Mouse (Mus musculus) heart, embryonic 16.5 days (tissue): Measurements from ENCODE around the gene BC107364. TPM values are rescaled to one million over a fixed set of nuclear protein-coding genes. Genes with fewer than 3 reads are reported as not detected.
A peak's percentile ranks its signal among the peaks of the same experiment; 100 is the strongest.
"Not testable (repeated sequence)": the region's sequence is repeated elsewhere in the genome, so short reads cannot be mapped to it uniquely, and the experiment has no call there.

ENCODE experiments used
- ATAC-seq: fragments of 200-750 bp; cut with Nextera tagmentation; replicated peaks from 2 replicates; pipeline ENCODE4 v1.8.0; 2017; ENCODE audit warnings: moderate number of reproducible peaks; ENCODE audit not compliant: insufficient read depth, low FRiP score; ENCODE audit errors: extremely low read depth
- H3K27ac ChIP-seq: fragments of 300-500 bp; sonication (generic); 2 replicates; pipeline ENCODE4 v1.5.1; 2014; ENCODE audit warnings: mild to moderate bottlenecking, low read length, control low read depth, moderate library complexity
- H3K27me3 ChIP-seq: fragments of 300-500 bp; sonication (generic); 2 replicates; pipeline ENCODE4 v1.6.1; 2014; ENCODE audit warnings: low read length, mixed read lengths; ENCODE audit not compliant: control insufficient read depth, insufficient read depth
- H3K36me3 ChIP-seq: fragments of 300-500 bp; sonication (generic); 2 replicates; pipeline ENCODE4 v1.6.1; 2014; ENCODE audit not compliant: control insufficient read depth, insufficient read depth
- H3K4me1 ChIP-seq: fragments of 300-500 bp; sonication (generic); 2 replicates; pipeline ENCODE4 v1.6.1; 2014; ENCODE audit warnings: low read length, mixed read lengths; ENCODE audit not compliant: control insufficient read depth, insufficient read depth
- H3K4me2 ChIP-seq: fragments of 300-500 bp; sonication (generic); 2 replicates; pipeline ENCODE4 v1.6.1; 2014; ENCODE audit warnings: low read depth, mild to moderate bottlenecking, control low read depth, low read length
- H3K4me3 ChIP-seq: fragments of 300-500 bp; sonication (generic); 2 replicates; pipeline ENCODE4 v1.5.1; 2014; ENCODE audit warnings: mild to moderate bottlenecking, control low read depth, low read length
- H3K9ac ChIP-seq: fragments of 300-500 bp; sonication (generic); 2 replicates; pipeline ENCODE4 v1.6.1; 2014; ENCODE audit warnings: low read length, control low read depth
- H3K9me3 ChIP-seq: fragments of 300-500 bp; sonication (generic); replicated peaks from 2 replicates; pipeline ENCODE4 v1.6.1; 2016; ENCODE audit warnings: low read length; ENCODE audit not compliant: control insufficient read depth
- WGBS: fragments of 180-500 bp; shearing (Covaris S2); extraction: QIAGEN DNeasy Blood & Tissue Kit; methylation state at CpG from one replicate; pipeline ENCODE4 v1.1.7; 2014; 5-methylcytosine and 5-hydroxymethylcytosine counted together
- polyA plus RNA-seq: library from polyadenylated mRNA; unstranded; fragments of >200 nt; fragmentation: Nextera tagmentation; extraction: Ambion mirVana; gene quantifications from 2 replicates; pipeline ENCODE4 v1.2.1, GENCODE M21; 2015

The BC107364 gene
- polyA plus RNA-seq, 1 experiment from 2014 or later, result 1.3 TPM

DNA sequence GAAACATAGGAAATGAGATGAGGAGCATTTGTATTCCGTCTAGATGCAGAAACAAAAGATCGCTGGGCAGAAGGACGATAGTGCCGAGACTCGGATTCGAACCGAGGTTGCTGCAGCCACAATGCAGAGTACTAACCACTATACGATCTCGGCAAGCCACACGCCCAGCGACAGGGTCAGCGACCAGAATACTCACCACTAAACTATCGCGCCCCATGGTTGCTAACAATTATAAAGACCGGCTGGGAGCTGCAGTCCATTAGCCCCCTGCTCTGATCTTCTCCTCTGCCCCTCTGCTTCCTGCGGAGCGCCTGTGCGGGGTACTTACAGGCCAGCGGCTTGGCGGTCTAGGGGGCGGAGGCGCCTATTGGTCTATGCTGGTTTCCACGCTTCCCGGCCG, 11.8 kb upstream of the BC107364 start:
- no peak overlapping the region for H3K27ac ChIP-seq
- H3K4me2 ChIP-seq, result peak overlapping the region; percentile 15; the same call in 1 of the 2 replicates
- H3K36me3 ChIP-seq, result no peaks in the 10 kb centered on the region
- no peak for ATAC-seq
- peak overlapping the region; percentile 12 for H3K4me3 ChIP-seq
- no peaks in the 10 kb centered on the region for H3K9me3 ChIP-seq
- no peaks in the 10 kb centered on the region for H3K4me1 ChIP-seq
- 21% methylated on average over 25 of the region's 25 CpGs for WGBS
- peak overlapping the region; percentile 43; the same call in 1 of the 2 replicates for H3K9ac ChIP-seq
- H3K27me3 ChIP-seq, result 0 out of 2 replicates have a peak, but pooled peaks cover 4% of the 10 kb centered on the region

- not testable (repeated sequence) for H3K4me3 ChIP-seq, H3K4me2 ChIP-seq, H3K36me3 ChIP-seq, H3K27me3 ChIP-seq, H3K27ac ChIP-seq, H3K9me3 ChIP-seq, H3K9ac ChIP-seq, H3K4me1 ChIP-seq
- WGBS, result no CpG with 5 or more reads among the region's 19 CpGs
- ATAC-seq, result peak; percentile 5; the same call in 1 of the 2 replicates
Measured at GRCm38 (mm10) chr3:96460568-96460870, 8.4 kb upstream of the BC107364 start.

DNA sequence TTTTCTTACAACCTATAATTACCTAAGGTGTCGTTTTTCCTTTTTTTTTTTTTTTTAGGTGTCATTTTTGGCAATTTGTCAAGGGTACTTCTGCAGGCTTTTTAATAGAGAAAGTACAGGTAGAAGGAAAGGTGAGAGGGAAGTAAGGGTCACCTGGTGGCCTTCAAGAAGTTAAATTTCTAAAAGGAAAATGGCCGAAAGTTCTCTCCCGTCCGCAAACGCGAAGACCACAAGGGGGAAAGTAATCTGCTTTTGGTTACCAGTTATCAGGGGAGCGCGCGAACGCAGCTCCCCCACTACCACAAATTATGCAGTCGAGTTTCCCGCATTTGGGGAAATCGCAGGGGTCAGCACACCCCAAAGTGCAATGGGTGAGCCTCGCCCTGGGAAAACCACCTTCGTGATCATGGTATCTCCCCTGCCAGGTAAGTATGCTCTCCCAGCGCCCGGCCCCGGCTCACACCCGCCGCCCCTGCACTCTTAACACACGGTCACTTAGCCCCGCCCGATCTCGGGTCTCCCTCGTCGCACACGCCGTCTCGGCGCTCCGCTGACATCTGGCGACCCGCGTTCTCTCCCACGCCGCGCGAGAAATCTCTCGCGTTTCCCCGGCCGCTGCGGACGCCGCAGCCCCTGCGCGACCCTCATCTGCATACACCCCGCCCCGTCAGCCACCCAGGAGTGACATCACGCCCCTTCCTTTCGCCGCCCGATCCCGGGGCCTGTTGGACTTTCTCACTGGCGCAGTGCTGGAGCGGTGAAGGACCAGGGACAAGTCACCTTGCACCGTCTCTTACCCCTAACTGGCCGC, 7.9 kb upstream of the BC107364 start:
- ATAC-seq, result peak; percentile 89
- not testable (repeated sequence) for H3K36me3 ChIP-seq, H3K4me1 ChIP-seq, H3K27ac ChIP-seq, H3K9me3 ChIP-seq, H3K4me3 ChIP-seq, H3K27me3 ChIP-seq, H3K4me2 ChIP-seq, H3K9ac ChIP-seq
- WGBS, result 0% methylated on average over 1 of the region's 58 CpGs

DNA sequence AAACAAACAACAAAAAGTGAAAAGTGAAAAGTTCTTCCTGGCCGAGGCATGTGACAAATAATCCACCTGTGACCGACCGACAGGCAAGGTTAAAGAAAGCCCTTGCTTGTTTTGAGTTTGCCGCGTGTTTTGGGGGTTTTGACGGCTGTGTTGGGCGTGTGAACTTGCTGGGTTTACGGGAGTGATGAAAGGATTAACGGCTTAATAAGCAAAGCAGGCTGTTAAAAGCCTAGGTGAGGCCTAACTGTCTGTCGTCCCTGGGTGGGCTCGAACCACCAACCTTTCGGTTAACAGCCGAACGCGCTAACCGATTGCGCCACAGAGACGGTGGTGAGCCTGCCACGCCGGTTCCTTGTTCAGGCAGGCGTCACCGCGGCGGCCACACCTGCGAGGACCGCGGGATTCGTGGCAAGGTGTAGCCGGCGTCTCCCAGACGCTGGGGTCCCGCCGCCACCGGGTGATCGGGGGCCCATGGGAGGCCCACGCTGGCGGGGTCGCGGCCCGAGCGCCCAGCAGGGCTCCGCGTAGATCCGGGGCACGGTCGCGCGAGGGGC, 6.9 kb upstream of the BC107364 start:
- 0 out of 2 replicates have a peak, but pooled peaks have one; percentile 8 for ATAC-seq
- H3K36me3 ChIP-seq, H3K4me3 ChIP-seq, H3K27me3 ChIP-seq, H3K9me3 ChIP-seq, H3K4me2 ChIP-seq, H3K4me1 ChIP-seq, H3K9ac ChIP-seq, H3K27ac ChIP-seq: not testable (repeated sequence)
- no CpG with 5 or more reads among the region's 48 CpGs for WGBS

GRCm38 (mm10) chr3:96458008-96458407, 5.9 kb upstream of the BC107364 start:
- not testable (repeated sequence) for H3K27ac ChIP-seq, H3K9ac ChIP-seq, H3K27me3 ChIP-seq, H3K36me3 ChIP-seq, H3K4me1 ChIP-seq, H3K4me3 ChIP-seq, H3K4me2 ChIP-seq, H3K9me3 ChIP-seq
- peak; percentile 21; the same call in 1 of the 2 replicates for ATAC-seq
- WGBS, result no CpG with 5 or more reads among the region's 53 CpGs

- H3K4me2 ChIP-seq, H3K36me3 ChIP-seq, H3K27me3 ChIP-seq, H3K4me1 ChIP-seq, H3K27ac ChIP-seq, H3K4me3 ChIP-seq, H3K9ac ChIP-seq, H3K9me3 ChIP-seq: not testable (repeated sequence)
- ATAC-seq, result 0 out of 2 replicates have a peak, but pooled peaks have one; percentile 4
- no CpG with 5 or more reads among the region's 50 CpGs for WGBS
Measured at GRCm38 (mm10) chr3:96451181-96451737, 847 bp downstream of the BC107364 start.

- not testable (repeated sequence) for H3K4me3 ChIP-seq, H3K4me1 ChIP-seq, H3K36me3 ChIP-seq, H3K27me3 ChIP-seq, H3K27ac ChIP-seq, H3K9ac ChIP-seq, H3K4me2 ChIP-seq, H3K9me3 ChIP-seq
- peak; percentile 8 for ATAC-seq
- WGBS, result 0% methylated on average over 1 of the region's 10 CpGs
Measured at GRCm38 (mm10) chr3:96450586-96450896, 1.6 kb downstream of the BC107364 start.

GRCm38 (mm10) chr3:96449762-96450585, 2.1 kb downstream of the BC107364 start:
- H3K4me3 ChIP-seq, H3K4me2 ChIP-seq, H3K4me1 ChIP-seq, H3K36me3 ChIP-seq, H3K27me3 ChIP-seq, H3K9ac ChIP-seq, H3K27ac ChIP-seq, H3K9me3 ChIP-seq: not testable (repeated sequence)
- ATAC-seq, result peak; percentile 92
- no CpG with 5 or more reads among the region's 68 CpGs for WGBS

DNA sequence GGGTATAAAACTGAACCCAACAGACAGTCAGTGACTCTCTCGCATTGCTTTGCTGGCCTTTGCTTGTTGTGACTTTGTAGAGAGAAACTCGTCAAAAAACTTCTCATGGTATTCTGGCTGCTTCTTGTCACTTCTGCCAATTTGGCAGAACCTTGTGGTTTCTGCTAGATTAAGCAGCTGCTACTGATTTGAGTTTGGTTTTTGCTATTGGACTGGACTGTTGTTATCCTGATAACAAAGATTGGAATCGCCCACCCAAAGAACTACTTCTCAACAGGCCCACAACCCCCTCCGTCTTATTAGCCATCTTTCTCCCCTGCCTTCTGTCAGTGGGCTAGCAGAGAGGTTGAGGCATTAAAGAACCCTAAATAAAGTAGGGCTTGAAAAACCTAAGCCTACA, 6.7 kb downstream of the BC107364 start:
- Histone ChIP-seq H3K27me3 (peaks cover 40% of the 10 kb centered on the region), H3K4me1 (no peaks in the 10 kb centered on the region), H3K4me3 (no peak overlapping the region), H3K4me2 (no peak overlapping the region), H3K27ac (no peak overlapping the region), H3K9me3 (no peaks in the 10 kb centered on the region), H3K9ac (no peak overlapping the region), H3K36me3 (no peaks in the 10 kb centered on the region)
- no peak for ATAC-seq
- WGBS, result 77% methylated on average over 4 of the region's 4 CpGs
